Mouse (Mus musculus) MEL (cell line): ENCODE measurements around the gene Ankrd33b. TPM values are rescaled to one million over a fixed set of nuclear protein-coding genes. Genes with fewer than 3 reads are reported as not detected.

Experiments
- DNase-seq: peaks from one replicate; pipeline ENCODE4 v3.0.0; 2011; ENCODE audit warnings: low read depth, low spot score
- H3K27ac ChIP-seq: 2 replicates; pipeline ENCODE4 v1.5.1; 2012; ENCODE audit warnings: low read depth, mild to moderate bottlenecking, control low read depth, low read length, moderate library complexity; ENCODE audit not compliant: control insufficient read depth
- H3K27me3 ChIP-seq, 2 experiments: fragments of 150-350 bp in 1 of 2; sonication (generic) in 1 of 2; 2 replicates each; pipeline ENCODE4 v1.6.1; 2012; ENCODE audit warnings: low read length in 2 of 2, mild to moderate bottlenecking in 2 of 2, improper control_type of control experiment in 1 of 2, moderate library complexity in 1 of 2; ENCODE audit not compliant: insufficient read depth in 2 of 2, control insufficient read depth in 1 of 2
- H3K36me3 ChIP-seq, 2 experiments: 2 replicates each; pipeline ENCODE4 v1.6.1; 2012 to 2014; ENCODE audit warnings: low read length in 2 of 2, improper control_type of control experiment in 1 of 2, inconsistent platforms in 1 of 2, mild to moderate bottlenecking in 1 of 2; ENCODE audit not compliant: insufficient read depth in 2 of 2, control insufficient read depth in 1 of 2
- H3K4me1 ChIP-seq, 2 experiments: fragments of 150-350 bp in 1 of 2; sonication (generic) in 1 of 2; 2 replicates each; pipeline ENCODE4 v1.6.1; 2012; ENCODE audit warnings: low read length in 2 of 2, improper control_type of control experiment in 1 of 2, mild to moderate bottlenecking in 1 of 2; ENCODE audit not compliant: insufficient read depth in 2 of 2, control insufficient read depth in 1 of 2
- H3K4me3 ChIP-seq, 2 experiments: fragments of 150-350 bp in 1 of 2; sonication (generic) in 1 of 2; 2 replicates each; pipeline ENCODE4 v1.5.1; 2012; ENCODE audit warnings: low read depth in 2 of 2, low read length in 2 of 2, mild to moderate bottlenecking in 2 of 2, moderate library complexity in 2 of 2, control low read depth in 1 of 2, improper control_type of control experiment in 1 of 2; ENCODE audit not compliant: control insufficient read depth in 1 of 2, insufficient read depth in 1 of 2
- H3K79me2 ChIP-seq: 2 replicates; pipeline ENCODE4 v1.6.1; 2012; ENCODE audit warnings: mild to moderate bottlenecking, low read length, moderate library complexity; ENCODE audit not compliant: control insufficient read depth, poor library complexity, insufficient read depth
- H3K9ac ChIP-seq: 2 replicates; pipeline ENCODE4 v1.6.1; 2012; ENCODE audit warnings: low read depth, mild to moderate bottlenecking, control low read depth, low read length, moderate library complexity; ENCODE audit not compliant: control insufficient read depth, poor library complexity, severe bottlenecking
- H3K9me3 ChIP-seq: fragments of 150-350 bp; sonication (generic); replicated peaks from 2 replicates; pipeline ENCODE4 v1.6.1; 2012; ENCODE audit warnings: mild to moderate bottlenecking, low read length, improper control_type of control experiment, moderate library complexity; ENCODE audit not compliant: insufficient read depth
- CHD2 ChIP-seq: IDR thresholded peaks from 2 replicates; pipeline ENCODE4 v1.6.1; 2011; ENCODE audit warnings: low read length, improper control_type of control experiment
- CTCF ChIP-seq, 3 experiments: IDR thresholded peaks in 2 of 3; conservative IDR thresholded peaks in 1 of 3; 2 replicates each; pipeline ENCODE4 v1.5.1; 2011 to 2012; ENCODE audit warnings: low read length in 3 of 3, low read depth in 2 of 3, mild to moderate bottlenecking in 2 of 3, improper control_type of control experiment in 1 of 3, inconsistent platforms in 1 of 3, mixed read lengths in 1 of 3, moderate library complexity in 1 of 3; ENCODE audit not compliant: control insufficient read depth in 1 of 3, insufficient read depth in 1 of 3, poor library complexity in 1 of 3, severe bottlenecking in 1 of 3
- ETS1 ChIP-seq: IDR thresholded peaks from 2 replicates; pipeline ENCODE4 v1.6.1; 2012; ENCODE audit warnings: low read depth, mild to moderate bottlenecking, inconsistent platforms, low read length, improper control_type of control experiment, moderate library complexity
- MEF2A ChIP-seq: IDR thresholded peaks from 2 replicates; pipeline ENCODE4 v1.6.1; 2014; ENCODE audit warnings: low read depth, mild to moderate bottlenecking, inconsistent platforms, low read length, improper control_type of control experiment; ENCODE audit not compliant: poor library complexity, insufficient replicate concordance, severe bottlenecking; ENCODE audit errors: extremely low read depth
- MXI1 ChIP-seq: IDR thresholded peaks from 2 replicates; pipeline ENCODE4 v1.6.1; 2011; ENCODE audit warnings: mild to moderate bottlenecking, low read depth, low read length, improper control_type of control experiment
- POLR2AphosphoS2 ChIP-seq: IDR thresholded peaks from 2 replicates; pipeline ENCODE4 v1.6.1; 2011; ENCODE audit warnings: low read length, improper control_type of control experiment
- POLR2AphosphoS5 ChIP-seq: IDR thresholded peaks from 2 replicates; pipeline ENCODE4 v1.6.1; 2012; ENCODE audit warnings: low read depth, borderline replicate concordance, mild to moderate bottlenecking, inconsistent platforms, low read length, moderate library complexity, mixed read lengths
- RAD21 ChIP-seq: IDR thresholded peaks from 2 replicates; pipeline ENCODE4 v1.6.1; 2011; ENCODE audit warnings: mild to moderate bottlenecking, low read depth, low read length, improper control_type of control experiment
- RCOR1 ChIP-seq: IDR thresholded peaks from 2 replicates; pipeline ENCODE4 v1.6.1; 2012; ENCODE audit warnings: low read depth, mild to moderate bottlenecking, inconsistent platforms, low read length, improper control_type of control experiment
- SIN3A ChIP-seq: IDR thresholded peaks from 2 replicates; pipeline ENCODE4 v1.6.1; 2012; ENCODE audit warnings: low read length, improper control_type of control experiment, inconsistent platforms
- SMC3 ChIP-seq: IDR thresholded peaks from 2 replicates; pipeline ENCODE4 v1.6.1; 2011; ENCODE audit warnings: low read depth, low read length, improper control_type of control experiment
- TCF12 ChIP-seq: IDR thresholded peaks from 2 replicates; pipeline ENCODE4 v1.6.1; 2014; ENCODE audit warnings: low read depth, mild to moderate bottlenecking, inconsistent platforms, low read length, improper control_type of control experiment, moderate library complexity
- USF1 ChIP-seq: IDR thresholded peaks from 2 replicates; pipeline ENCODE4 v1.6.1; 2014; ENCODE audit warnings: low read depth, mild to moderate bottlenecking, inconsistent platforms, low read length, improper control_type of control experiment, moderate library complexity
- USF2 ChIP-seq, 2 experiments: IDR thresholded peaks; 2 replicates each; pipeline ENCODE4 v1.6.1; 2011 to 2012; ENCODE audit warnings: improper control_type of control experiment in 2 of 2, low read length in 2 of 2, borderline replicate concordance in 1 of 2, inconsistent platforms in 1 of 2, low read depth in 1 of 2, mild to moderate bottlenecking in 1 of 2; ENCODE audit not compliant: insufficient read depth in 1 of 2
- ZC3H11A ChIP-seq: IDR thresholded peaks from 2 replicates; pipeline ENCODE4 v1.6.1; 2012; ENCODE audit warnings: low read depth, mild to moderate bottlenecking, inconsistent platforms, low read length, improper control_type of control experiment
- ZKSCAN1 ChIP-seq: IDR thresholded peaks from 2 replicates; pipeline ENCODE4 v1.6.1; 2012; ENCODE audit warnings: low read depth, mild to moderate bottlenecking, inconsistent platforms, low read length, improper control_type of control experiment, moderate library complexity
- ZMIZ1 ChIP-seq: IDR thresholded peaks from 2 replicates; pipeline ENCODE4 v1.6.1; 2012; ENCODE audit warnings: low read depth, mild to moderate bottlenecking, inconsistent platforms, low read length, improper control_type of control experiment, moderate library complexity
- polyA plus RNA-seq, 2 experiments: library from polyadenylated mRNA; stranded (reverse) in 1 of 2; unstranded in 1 of 2; fragments of >175 nt in 1 of 2; fragments of >200 nt in 1 of 2; gene quantifications; 2 replicates each; pipeline versions ENCODE4 v1.2.1 to v1.2.4; 2012; ENCODE audit warnings: low replicate concordance in 2 of 2, low read depth in 1 of 2; ENCODE audit not compliant: insufficient read length in 2 of 2, insufficient read depth in 1 of 2, missing spikeins in 1 of 2
- total RNA-seq: library from RNA; depleted of rRNA; stranded (reverse); fragments of 300-350 nt; gene quantifications from 2 replicates; pipeline ENCODE4 v1.2.3, GENCODE M21; 2012

Ankrd33b gene
- total and polyA plus RNA-seq, 3 experiments = 11.1 to 16.1 TPM; not detected in 1

GRCm38 (mm10) chr15:31349046-31349445, 18.5 kb downstream of the Ankrd33b start:
- H3K4me3 ChIP-seq = no peak overlapping the region
- no peak overlapping the region for H3K9ac ChIP-seq
- no peak for DNase-seq
- H3K36me3 ChIP-seq = peaks cover 0 to 4% of the 10 kb centered on the region in 2 experiments; a peak in 2 of 4 replicates
- peaks cover 5 to 14% of the 10 kb centered on the region in 2 experiments for H3K4me1 ChIP-seq
- no peaks in the 10 kb centered on the region for H3K9me3 ChIP-seq
- H3K79me2 ChIP-seq = no peaks in the 10 kb centered on the region
- H3K27me3 ChIP-seq = no peaks in the 10 kb centered on the region
- TF ChIP-seq TCF12 (no peak), MXI1 (no peak), MEF2A (no peak), RCOR1 (no peak), POLR2AphosphoS5 (no peak), ZMIZ1 (no peak), USF1 (no peak)
- H3K27ac ChIP-seq = no peak overlapping the region

- Histone ChIP-seq H3K4me3 (no peak overlapping the region), H3K9ac (no peak overlapping the region), H3K36me3 (peaks cover 0 to 4% of the 10 kb centered on the region in 2 experiments; a peak in 2 of 4 replicates), H3K4me1 (peaks cover 5 to 14% of the 10 kb centered on the region in 2 experiments), H3K27ac (no peak overlapping the region), H3K79me2 (no peaks in the 10 kb centered on the region), H3K9me3 (no peaks in the 10 kb centered on the region), H3K27me3 (no peaks in the 10 kb centered on the region)
- TF ChIP-seq USF2 (IDR thresholded peaks at IDR 0.05; ENCODE audit: borderline replicate concordance in 1 of 2, insufficient read depth in 1 of 2, low read depth in 1 of 2, low read length in 2 of 2) = no peak
- TF ChIP-seq SIN3A = no peak
- no peak for TF ChIP-seq ETS1
- TF ChIP-seq POLR2AphosphoS2 = no peak
- TF ChIP-seq ZC3H11A = 0 out of 2 replicates have a peak, but pooled peaks have one; percentile 11
- no peak for TF ChIP-seq CHD2
- TF ChIP-seq MEF2A = no peak
- TF ChIP-seq CTCF (IDR thresholded peaks at IDR 0.05 in 2 of 3, conservative IDR thresholded peaks at IDR 0.05 in 1 of 3; ENCODE audit: control insufficient read depth in 1 of 3, insufficient read depth in 1 of 3, low read depth in 2 of 3, low read length in 3 of 3, poor library complexity in 1 of 3, severe bottlenecking in 1 of 3) = peak; percentile 3 to 24 (median 8); a peak in 1 of 6 replicates
- peak; percentile 18 for TF ChIP-seq RAD21
- TF ChIP-seq SMC3 = peak; percentile 26
- no peak for DNase-seq
Observed at GRCm38 (mm10) chr15:31348241-31348640, 19.3 kb downstream of the Ankrd33b start.

GRCm38 (mm10) chr15:31346508-31346907, 21.0 kb downstream of the Ankrd33b start:
- no peak for TF ChIP-seq ZKSCAN1
- Histone ChIP-seq H3K4me1 (peaks cover 5 to 14% of the 10 kb centered on the region in 2 experiments), H3K9me3 (no peaks in the 10 kb centered on the region), H3K9ac (no peak overlapping the region), H3K4me3 (no peak overlapping the region), H3K36me3 (peaks cover 0 to 4% of the 10 kb centered on the region in 2 experiments; a peak in 2 of 4 replicates), H3K79me2 (no peaks in the 10 kb centered on the region), H3K27me3 (no peaks in the 10 kb centered on the region), H3K27ac (no peak overlapping the region)
- DNase-seq = no peak
